Mouse (Mus musculus) E14TG2a.4 (cell line): ENCODE data around the gene Spata1.

Experiments used
- H3K27me3 ChIP-seq: 2 replicates; pipeline ENCODE4 v1.6.1; 2014; ENCODE audit warnings: low read length, control low read depth; ENCODE audit not compliant: insufficient read depth
- H3K36me3 ChIP-seq: 2 replicates; pipeline ENCODE4 v1.6.1; 2014; ENCODE audit warnings: low read length, control low read depth; ENCODE audit not compliant: insufficient read depth
- H3K4me1 ChIP-seq: replicated peaks from 2 replicates; pipeline ENCODE4 v1.6.1; 2014; ENCODE audit warnings: low read depth, low read length, control low read depth
- H3K4me3 ChIP-seq: replicated peaks from 2 replicates; pipeline ENCODE4 v1.5.1; 2014; ENCODE audit warnings: mild to moderate bottlenecking, low read length
- H3K9me3 ChIP-seq: 2 replicates; pipeline ENCODE4 v1.6.1; 2014; ENCODE audit warnings: low read length, control low read depth
- CTCF ChIP-seq: conservative IDR thresholded peaks from 2 replicates; pipeline ENCODE4 v1.5.1; 2014; ENCODE audit warnings: low read length
- NANOG ChIP-seq: IDR thresholded peaks from 2 replicates; pipeline ENCODE4 v1.6.1; 2014; ENCODE audit warnings: borderline replicate concordance, low read length, mixed read lengths
- POU5F1 ChIP-seq: IDR thresholded peaks from 2 replicates; pipeline ENCODE4 v1.6.1; 2014; ENCODE audit warnings: low read length, borderline replicate concordance

Gene Spata1

DNA sequence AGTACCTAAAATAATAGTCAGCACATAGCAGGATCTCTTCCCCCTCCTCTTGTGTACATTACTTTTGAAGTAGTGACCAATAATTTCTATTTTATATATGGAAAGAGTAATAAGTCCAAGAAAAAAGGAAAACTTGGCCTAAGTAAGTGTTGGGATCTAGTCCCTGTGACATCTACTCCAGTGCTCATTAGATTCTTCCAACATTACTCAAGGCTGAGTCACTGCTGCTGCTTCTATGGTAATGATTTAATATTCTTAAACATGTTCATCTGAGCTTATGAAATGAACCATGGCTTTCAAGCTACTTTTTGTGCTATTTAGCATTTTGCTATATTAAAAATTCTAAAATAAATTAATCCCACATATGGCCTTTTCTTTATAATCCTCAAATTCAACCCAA is 25.8 kb downstream of the Spata1 start:
- Histone ChIP-seq H3K4me1 (peaks cover 22% of the 10 kb centered on the region), H3K27me3 (no peaks in the 10 kb centered on the region), H3K9me3 (no peaks in the 10 kb centered on the region), H3K36me3 (no peaks in the 10 kb centered on the region), H3K4me3 (no peak overlapping the region)
- TF ChIP-seq POU5F1 (no peak), NANOG (no peak), CTCF (no peak)

DNA sequence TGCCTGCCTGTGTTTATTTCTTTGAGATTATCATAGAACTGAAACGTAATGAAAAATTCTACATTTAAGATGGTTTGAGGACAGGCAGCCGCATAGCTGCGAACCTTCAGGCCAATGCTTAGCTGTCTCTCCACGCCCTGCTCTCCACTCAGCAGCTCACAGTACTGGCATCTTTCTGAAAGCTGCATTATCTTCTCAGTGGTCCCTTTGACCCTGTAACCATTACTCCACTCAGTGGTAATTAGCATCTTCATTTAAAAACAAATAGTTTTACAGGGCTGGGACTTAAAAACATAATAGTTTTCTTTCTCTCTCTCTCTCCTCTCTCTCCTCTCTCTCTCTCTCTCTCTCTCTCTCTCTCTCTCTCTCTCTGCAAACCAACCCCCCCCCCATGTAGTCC is 26.9 kb downstream of the Spata1 start:
- no peak overlapping the region for H3K4me3 ChIP-seq
- H3K27me3 ChIP-seq, result no peaks in the 10 kb centered on the region
- peaks cover 25% of the 10 kb centered on the region for H3K4me1 ChIP-seq
- H3K36me3 ChIP-seq, result no peaks in the 10 kb centered on the region
- TF ChIP-seq NANOG, result peak; percentile 60; the same call in 1 of the 2 replicates
- no peak for TF ChIP-seq CTCF
- H3K9me3 ChIP-seq, result no peaks in the 10 kb centered on the region

DNA sequence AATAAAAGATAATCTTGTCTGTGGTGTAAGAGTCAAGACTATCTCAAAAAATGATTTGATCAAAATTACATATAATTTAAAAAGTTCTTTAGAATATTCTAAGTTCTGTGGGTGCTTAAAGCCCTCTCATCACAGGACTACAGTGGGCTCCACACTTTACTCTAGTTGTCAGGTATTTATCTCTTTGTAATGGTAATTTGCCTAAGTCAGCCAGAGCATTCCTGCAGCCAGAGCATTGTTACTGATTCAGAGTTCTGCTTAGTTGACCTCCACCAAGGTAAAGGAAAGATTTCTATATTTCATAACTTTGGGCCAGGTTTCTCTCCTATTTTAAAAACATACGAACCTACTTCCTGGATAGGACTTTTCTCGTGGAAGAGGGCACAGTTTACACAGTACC is 30.3 kb downstream of the Spata1 start:
- no peaks in the 10 kb centered on the region for H3K9me3 ChIP-seq
- no peak for TF ChIP-seq NANOG
- TF ChIP-seq POU5F1, result no peak
- no peak for TF ChIP-seq CTCF
- no peak overlapping the region for H3K4me3 ChIP-seq
- peaks cover 25% of the 10 kb centered on the region for H3K4me1 ChIP-seq
- no peaks in the 10 kb centered on the region for H3K27me3 ChIP-seq
- H3K36me3 ChIP-seq, result no peaks in the 10 kb centered on the region

DNA sequence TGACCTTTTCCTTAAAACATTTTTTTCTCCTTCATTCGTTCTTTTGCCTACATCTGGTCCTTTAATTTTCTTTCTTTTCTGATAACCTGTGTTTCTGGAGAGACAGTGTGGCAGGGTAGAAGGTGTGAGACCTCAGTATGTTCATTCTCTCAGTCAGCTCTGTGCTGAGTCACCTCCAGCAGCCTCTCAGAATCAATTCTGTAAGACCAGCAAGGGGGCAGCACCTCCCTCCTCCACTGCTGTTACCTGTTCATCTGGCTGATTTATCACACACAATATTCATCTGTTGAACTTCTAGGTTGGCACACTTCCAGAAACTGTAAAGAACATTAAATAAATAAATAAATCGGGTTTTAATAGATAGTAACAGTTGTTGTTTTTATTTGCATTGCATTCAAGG is 36.6 kb downstream of the Spata1 start:
- Histone ChIP-seq H3K36me3 (0 out of 2 replicates have a peak, but pooled peaks cover 4% of the 10 kb centered on the region), H3K4me3 (no peak overlapping the region), H3K27me3 (no peaks in the 10 kb centered on the region), H3K9me3 (no peaks in the 10 kb centered on the region), H3K4me1 (peaks cover 5% of the 10 kb centered on the region; the same call in 1 of the 2 replicates)
- TF ChIP-seq NANOG (no peak), POU5F1 (no peak), CTCF (no peak; the same call in 1 of the 2 replicates)

DNA sequence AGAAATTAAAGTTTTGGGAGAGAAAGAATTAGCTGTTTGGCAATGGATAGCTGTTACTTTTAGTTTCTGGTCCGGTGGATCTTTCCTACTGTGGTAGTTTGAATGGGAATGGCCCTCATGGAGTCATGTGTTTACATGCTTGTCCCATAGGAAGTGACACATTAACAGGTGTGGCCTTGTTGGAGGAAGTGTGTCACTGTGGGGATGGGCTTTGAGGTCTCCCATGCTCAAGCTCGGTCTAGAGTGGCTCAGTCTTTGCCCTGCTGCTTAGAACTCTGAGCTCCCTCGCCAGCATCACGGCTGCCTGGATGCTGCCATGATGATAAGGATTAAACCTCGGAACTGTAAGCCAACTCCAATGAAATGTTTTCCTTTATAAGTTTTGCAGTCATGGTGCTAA is 48.2 kb downstream of the Spata1 start:
- no peak for TF ChIP-seq CTCF
- TF ChIP-seq NANOG, result no peak
- no peak for TF ChIP-seq POU5F1
- H3K36me3 ChIP-seq, result peaks cover 20% of the 10 kb centered on the region
- peak overlapping the region; percentile 84 for H3K4me3 ChIP-seq
- peaks cover 21% of the 10 kb centered on the region for H3K4me1 ChIP-seq
- no peaks in the 10 kb centered on the region for H3K9me3 ChIP-seq
- H3K27me3 ChIP-seq, result no peaks in the 10 kb centered on the region

DNA sequence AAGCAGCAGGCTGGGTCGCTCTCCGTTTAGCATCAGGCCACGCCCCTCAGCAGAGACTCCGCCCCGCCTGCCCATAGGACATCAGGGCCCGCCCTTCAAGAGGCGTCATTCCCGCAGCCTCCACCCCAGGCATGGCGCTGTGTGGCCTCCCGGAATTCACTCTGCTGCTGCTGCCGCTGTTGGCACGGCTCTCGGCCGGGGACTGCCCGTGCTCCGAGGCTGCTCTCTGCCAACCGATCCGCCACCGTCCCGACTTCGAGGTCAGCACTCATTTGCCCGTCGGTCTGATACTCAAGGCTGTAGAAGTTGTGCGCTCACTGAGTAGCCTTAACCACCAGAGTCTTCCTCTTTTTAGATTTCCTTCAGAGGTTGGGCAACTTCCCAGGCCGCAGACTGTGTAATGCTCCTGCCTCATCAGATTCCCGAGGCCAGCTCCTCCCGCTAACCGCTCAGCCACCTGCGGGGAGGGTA is 49.1 kb downstream of the Spata1 start:
- TF ChIP-seq POU5F1, result no peak
- no peak for TF ChIP-seq NANOG
- TF ChIP-seq CTCF, result no peak
- Histone ChIP-seq H3K4me1 (peaks cover 21% of the 10 kb centered on the region), H3K4me3 (peak overlapping the region; percentile 84), H3K27me3 (no peaks in the 10 kb centered on the region), H3K9me3 (no peaks in the 10 kb centered on the region), H3K36me3 (peaks cover 13% of the 10 kb centered on the region)

DNA sequence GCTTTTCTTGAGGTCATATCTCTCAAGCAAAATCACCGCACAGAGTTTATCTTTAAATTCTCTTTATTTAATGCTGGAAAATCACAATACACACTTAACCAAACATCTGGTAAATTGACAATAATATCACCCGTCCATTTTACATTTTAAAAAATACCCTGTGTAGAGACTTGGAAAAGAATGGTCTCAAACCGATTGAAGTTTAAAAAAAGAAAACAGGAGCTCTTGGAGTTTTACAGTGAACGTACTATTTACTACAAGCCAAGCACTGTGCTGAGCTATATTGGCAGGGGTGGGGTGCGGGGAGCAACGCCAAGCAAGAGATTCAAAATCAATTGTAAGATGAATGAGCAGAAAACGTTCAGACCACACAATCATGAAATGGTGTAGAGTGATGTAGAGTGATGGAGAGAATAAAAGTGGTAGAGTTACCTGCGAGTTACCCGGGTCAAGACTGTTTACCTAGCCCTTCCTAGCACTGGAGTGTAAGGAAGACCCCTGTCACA is 49.8 kb downstream of the Spata1 start, which contains the start of gene Ctbs:
TSS of gene Ctbs (plus strand) at position 51 of the 506 bp plus-strand sequence.
- Histone ChIP-seq H3K27me3 (no peaks in the 10 kb centered on the region), H3K4me1 (peaks cover 21% of the 10 kb centered on the region), H3K9me3 (no peaks in the 10 kb centered on the region), H3K36me3 (0 out of 2 replicates have a peak, but pooled peaks cover 8% of the 10 kb centered on the region), H3K4me3 (peak within 1 kb of the TSS; percentile 84)
- TF ChIP-seq NANOG (no peak), POU5F1 (no peak), CTCF (no peak)

DNA sequence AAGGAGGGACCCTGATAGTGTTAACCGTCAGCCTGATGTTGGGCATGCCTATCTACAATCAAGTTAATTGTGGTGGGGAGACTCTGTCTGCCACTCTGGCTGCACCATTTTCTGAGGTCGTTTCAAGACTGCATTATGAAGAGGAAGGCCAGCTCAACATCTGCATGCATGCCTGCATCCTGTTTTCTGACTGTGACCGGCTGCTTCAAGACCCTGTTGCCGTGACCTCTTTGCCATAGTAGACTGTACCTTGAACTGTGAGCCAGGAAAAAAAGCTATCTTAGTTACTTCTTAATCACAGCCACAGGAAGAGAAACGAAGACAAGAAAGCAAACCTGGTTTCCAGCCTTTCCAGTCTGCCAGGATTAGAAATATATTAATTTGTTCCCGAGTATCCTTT is 50.6 kb downstream of the Spata1 start:
- no peak overlapping the region for H3K4me3 ChIP-seq
- no peak for TF ChIP-seq POU5F1
- no peak for TF ChIP-seq CTCF
- TF ChIP-seq NANOG, result no peak
- no peaks in the 10 kb centered on the region for H3K27me3 ChIP-seq
- peaks cover 21% of the 10 kb centered on the region for H3K4me1 ChIP-seq
- no peaks in the 10 kb centered on the region for H3K9me3 ChIP-seq
- H3K36me3 ChIP-seq, result no peaks in the 10 kb centered on the region

DNA sequence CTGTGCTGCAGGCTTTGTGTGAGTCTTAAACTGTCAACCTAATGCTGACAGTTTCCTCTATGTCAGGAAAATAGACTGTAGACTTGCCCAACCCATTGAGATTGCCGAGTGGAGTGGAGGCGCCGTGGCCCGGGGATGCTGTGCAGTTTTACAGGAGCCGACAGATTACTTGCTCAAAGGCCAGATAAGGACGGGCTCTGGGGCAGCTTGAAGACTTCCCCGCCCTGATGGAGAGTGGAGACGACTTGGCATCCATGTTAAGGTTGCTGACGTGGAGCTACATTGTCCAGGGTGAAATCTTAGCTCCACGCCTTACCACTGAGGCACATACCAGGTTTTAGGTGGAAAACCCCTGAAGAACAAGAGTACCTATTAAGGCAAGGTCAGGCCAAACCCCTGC is 51.2 kb downstream of the Spata1 start:
- no peak for TF ChIP-seq POU5F1
- TF ChIP-seq NANOG, result no peak
- no peak for TF ChIP-seq CTCF
- Histone ChIP-seq H3K36me3 (peaks cover 4% of the 10 kb centered on the region; the same call in 1 of the 2 replicates), H3K27me3 (no peaks in the 10 kb centered on the region), H3K9me3 (no peaks in the 10 kb centered on the region), H3K4me1 (peaks cover 21% of the 10 kb centered on the region), H3K4me3 (no peak overlapping the region)
